Mouse (Mus musculus) lung, postnatal 0 days (tissue): Measurements from ENCODE around the gene 1700042G07Rik.

ENCODE experiments used
- CTCF ChIP-seq: IDR thresholded peaks from 2 replicates; pipeline ENCODE4 v1.5.1; 2016; ENCODE audit warnings: antibody characterized with exemption, mild to moderate bottlenecking
- EP300 ChIP-seq: IDR thresholded peaks from 2 replicates; pipeline ENCODE4 v1.6.1; 2016; ENCODE audit warnings: antibody characterized with exemption, mild to moderate bottlenecking, control low read depth

GRCm38 (mm10) chr4:116152702-116153101, 20.5 kb upstream of the 1700042G07Rik start:
- TF ChIP-seq EP300 (no peak), CTCF (no peak)
